Mouse (Mus musculus): ENCODE measurements around the gene Gipc3. TPM values are rescaled to one million over a fixed set of nuclear protein-coding genes. Genes with fewer than 3 reads are reported as not detected.

The Gipc3 gene
- polyA plus RNA-seq, 1 experiment from 2014 or later: not detected

- no peak overlapping the region for H3K27ac ChIP-seq (ENCODE audit: low read length)
- 49% methylated on average over 2 of the region's 2 CpGs for WGBS
- ATAC-seq: no peak
- H3K27me3 ChIP-seq (replicated peaks; ENCODE audit: control insufficient read depth, insufficient read depth, low read length): no peaks in the 10 kb centered on the region
- peak overlapping the region; percentile 89 for H3K4me2 ChIP-seq (ENCODE audit: low read length)
- H3K36me3 ChIP-seq (ENCODE audit: control insufficient read depth, insufficient read depth): 0 out of 2 replicates have a peak, but pooled peaks cover 2% of the 10 kb centered on the region
- H3K9ac ChIP-seq (replicated peaks; ENCODE audit: low read depth, low read length): peak overlapping the region; percentile 88
- no peaks in the 10 kb centered on the region for H3K9me3 ChIP-seq (ENCODE audit: control insufficient read depth, low read length)
- peak overlapping the region; percentile 78 for H3K4me3 ChIP-seq (replicated peaks; ENCODE audit: low read length)
- peaks cover 24% of the 10 kb centered on the region for H3K4me1 ChIP-seq (replicated peaks; ENCODE audit: control insufficient read depth, insufficient read depth, low read length)
Measured at GRCm38 (mm10) chr10:81377362-81377664, 34.2 kb upstream of the Gipc3 start.

GRCm38 (mm10) chr10:81376561-81377361 lies 33.7 kb upstream of the Gipc3 start:
- Histone ChIP-seq H3K36me3 (ENCODE audit: control insufficient read depth, insufficient read depth) (0 out of 2 replicates have a peak, but pooled peaks cover 2% of the 10 kb centered on the region), H3K4me2 (ENCODE audit: low read length) (peak overlapping the region; percentile 89), H3K27me3 (replicated peaks; ENCODE audit: control insufficient read depth, insufficient read depth, low read length) (no peaks in the 10 kb centered on the region), H3K4me1 (replicated peaks; ENCODE audit: control insufficient read depth, insufficient read depth, low read length) (peaks cover 24% of the 10 kb centered on the region), H3K27ac (ENCODE audit: low read length) (no peak overlapping the region), H3K9ac (replicated peaks; ENCODE audit: low read depth, low read length) (peak overlapping the region; percentile 88), H3K4me3 (replicated peaks; ENCODE audit: low read length) (peak overlapping the region; percentile 78), H3K9me3 (ENCODE audit: control insufficient read depth, low read length) (no peaks in the 10 kb centered on the region)
- 38% methylated on average over 6 of the region's 6 CpGs for WGBS
- ATAC-seq: no peak

GRCm38 (mm10) chr10:81375322-81375721 lies 32.3 kb upstream of the Gipc3 start:
- WGBS: 89% methylated on average over 10 of the region's 10 CpGs
- no peak for ATAC-seq
- Histone ChIP-seq H3K27ac (ENCODE audit: low read length) (no peak overlapping the region), H3K9ac (replicated peaks; ENCODE audit: low read depth, low read length) (no peak overlapping the region), H3K9me3 (ENCODE audit: control insufficient read depth, low read length) (no peaks in the 10 kb centered on the region), H3K4me2 (ENCODE audit: low read length) (no peak overlapping the region), H3K4me3 (replicated peaks; ENCODE audit: low read length) (no peak overlapping the region), H3K27me3 (replicated peaks; ENCODE audit: control insufficient read depth, insufficient read depth, low read length) (no peaks in the 10 kb centered on the region), H3K4me1 (replicated peaks; ENCODE audit: control insufficient read depth, insufficient read depth, low read length) (peaks cover 24% of the 10 kb centered on the region), H3K36me3 (ENCODE audit: control insufficient read depth, insufficient read depth) (peaks cover 6% of the 10 kb centered on the region; the same call in 1 of the 2 replicates)

GRCm38 (mm10) chr10:81367207-81367495 lies 24.1 kb upstream of the Gipc3 start:
- Histone ChIP-seq H3K36me3 (ENCODE audit: control insufficient read depth, insufficient read depth) (peaks cover 31% of the 10 kb centered on the region), H3K4me1 (replicated peaks; ENCODE audit: control insufficient read depth, insufficient read depth, low read length) (peaks cover 16% of the 10 kb centered on the region), H3K27me3 (replicated peaks; ENCODE audit: control insufficient read depth, insufficient read depth, low read length) (peaks cover 12% of the 10 kb centered on the region), H3K4me2 (ENCODE audit: low read length) (no peak overlapping the region), H3K9ac (replicated peaks; ENCODE audit: low read depth, low read length) (no peak overlapping the region), H3K27ac (ENCODE audit: low read length) (no peak overlapping the region), H3K4me3 (replicated peaks; ENCODE audit: low read length) (no peak overlapping the region), H3K9me3 (ENCODE audit: control insufficient read depth, low read length) (no peaks in the 10 kb centered on the region)
- 72% methylated on average over 6 of the region's 6 CpGs for WGBS
- ATAC-seq: no peak

- 87% methylated on average over 6 of the region's 6 CpGs for WGBS
- Histone ChIP-seq H3K9me3 (ENCODE audit: control insufficient read depth, low read length) (no peaks in the 10 kb centered on the region), H3K4me2 (ENCODE audit: low read length) (no peak overlapping the region), H3K27ac (ENCODE audit: low read length) (no peak overlapping the region), H3K36me3 (ENCODE audit: control insufficient read depth, insufficient read depth) (peaks cover 31% of the 10 kb centered on the region), H3K27me3 (replicated peaks; ENCODE audit: control insufficient read depth, insufficient read depth, low read length) (peaks cover 12% of the 10 kb centered on the region), H3K4me3 (replicated peaks; ENCODE audit: low read length) (no peak overlapping the region), H3K9ac (replicated peaks; ENCODE audit: low read depth, low read length) (no peak overlapping the region), H3K4me1 (replicated peaks; ENCODE audit: control insufficient read depth, insufficient read depth, low read length) (peaks cover 16% of the 10 kb centered on the region)
- 0 out of 2 replicates have a peak, but pooled peaks have one; percentile 2 for ATAC-seq
Measured at GRCm38 (mm10) chr10:81366477-81367206, 23.6 kb upstream of the Gipc3 start.

- peak; percentile 6; the same call in 1 of the 2 replicates for ATAC-seq
- Histone ChIP-seq H3K9me3 (ENCODE audit: control insufficient read depth, low read length) (no peaks in the 10 kb centered on the region), H3K4me2 (ENCODE audit: low read length) (peak within 1 kb of the TSS; percentile 49; the same call in 1 of the 2 replicates), H3K27me3 (replicated peaks; ENCODE audit: control insufficient read depth, insufficient read depth, low read length) (peaks cover 12% of the 10 kb centered on the region), H3K9ac (replicated peaks; ENCODE audit: low read depth, low read length) (no peak within 1 kb of the TSS), H3K4me1 (replicated peaks; ENCODE audit: control insufficient read depth, insufficient read depth, low read length) (peaks cover 16% of the 10 kb centered on the region), H3K4me3 (replicated peaks; ENCODE audit: low read length) (no peak within 1 kb of the TSS), H3K36me3 (ENCODE audit: control insufficient read depth, insufficient read depth) (peaks cover 26% of the 10 kb centered on the region), H3K27ac (ENCODE audit: low read length) (no peak within 1 kb of the TSS)
- WGBS: 18% methylated on average over 12 of the region's 12 CpGs
Measured at GRCm38 (mm10) chr10:81365672-81366476, 22.8 kb upstream of the Gipc3 start, which contains the start of gene 4930404N11Rik. Gene 4930404N11Rik, minus strand, starts transcription at chr10:81365816.

GRCm38 (mm10) chr10:81365073-81365472 lies 22.0 kb upstream of the Gipc3 start:
- Histone ChIP-seq H3K27ac (ENCODE audit: low read length) (no peak overlapping the region), H3K4me2 (ENCODE audit: low read length) (no peak overlapping the region), H3K4me3 (replicated peaks; ENCODE audit: low read length) (no peak overlapping the region), H3K9me3 (ENCODE audit: control insufficient read depth, low read length) (no peaks in the 10 kb centered on the region), H3K4me1 (replicated peaks; ENCODE audit: control insufficient read depth, insufficient read depth, low read length) (peaks cover 16% of the 10 kb centered on the region), H3K36me3 (ENCODE audit: control insufficient read depth, insufficient read depth) (peaks cover 26% of the 10 kb centered on the region), H3K27me3 (replicated peaks; ENCODE audit: control insufficient read depth, insufficient read depth, low read length) (peaks cover 12% of the 10 kb centered on the region), H3K9ac (replicated peaks; ENCODE audit: low read depth, low read length) (no peak overlapping the region)
- ATAC-seq: 0 out of 2 replicates have a peak, but pooled peaks have one; percentile 10
- 30% methylated on average over 4 of the region's 4 CpGs for WGBS

- H3K4me1 ChIP-seq (replicated peaks; ENCODE audit: control insufficient read depth, insufficient read depth, low read length): peaks cover 16% of the 10 kb centered on the region
- H3K36me3 ChIP-seq (ENCODE audit: control insufficient read depth, insufficient read depth): peaks cover 25% of the 10 kb centered on the region
- peak overlapping the region; percentile 24 for H3K9ac ChIP-seq (replicated peaks; ENCODE audit: low read depth, low read length)
- peak; percentile 11; the same call in 1 of the 2 replicates for ATAC-seq
- H3K27ac ChIP-seq (ENCODE audit: low read length): no peak overlapping the region
- H3K27me3 ChIP-seq (replicated peaks; ENCODE audit: control insufficient read depth, insufficient read depth, low read length): peaks cover 12% of the 10 kb centered on the region
- H3K4me3 ChIP-seq (replicated peaks; ENCODE audit: low read length): peak overlapping the region; percentile 24
- no peaks in the 10 kb centered on the region for H3K9me3 ChIP-seq (ENCODE audit: control insufficient read depth, low read length)
- WGBS: 7% methylated on average over 28 of the region's 28 CpGs
- peak overlapping the region; percentile 49 for H3K4me2 ChIP-seq (ENCODE audit: low read length)
Measured at GRCm38 (mm10) chr10:81364666-81365065, 21.6 kb upstream of the Gipc3 start.
